Mouse (Mus musculus) MEL (cell line): ENCODE measurements around the gene Cmbl. TPM values are rescaled to one million over a fixed set of nuclear protein-coding genes. Genes with fewer than 3 reads are reported as not detected.

ENCODE experiments used
- DNase-seq: peaks from one replicate; pipeline ENCODE4 v3.0.0; 2011; ENCODE audit warnings: low read depth, low spot score
- H3K27ac ChIP-seq: 2 replicates; pipeline ENCODE4 v1.5.1; 2012; ENCODE audit warnings: low read depth, mild to moderate bottlenecking, control low read depth, low read length, moderate library complexity; ENCODE audit not compliant: control insufficient read depth
- H3K27me3 ChIP-seq, 2 experiments: fragments of 150-350 bp in 1 of 2; sonication (generic) in 1 of 2; 2 replicates each; pipeline ENCODE4 v1.6.1; 2012; ENCODE audit warnings: low read length in 2 of 2, mild to moderate bottlenecking in 2 of 2, improper control_type of control experiment in 1 of 2, moderate library complexity in 1 of 2; ENCODE audit not compliant: insufficient read depth in 2 of 2, control insufficient read depth in 1 of 2
- H3K36me3 ChIP-seq, 2 experiments: 2 replicates each; pipeline ENCODE4 v1.6.1; 2012 to 2014; ENCODE audit warnings: low read length in 2 of 2, improper control_type of control experiment in 1 of 2, inconsistent platforms in 1 of 2, mild to moderate bottlenecking in 1 of 2; ENCODE audit not compliant: insufficient read depth in 2 of 2, control insufficient read depth in 1 of 2
- H3K4me1 ChIP-seq, 2 experiments: fragments of 150-350 bp in 1 of 2; sonication (generic) in 1 of 2; 2 replicates each; pipeline ENCODE4 v1.6.1; 2012; ENCODE audit warnings: low read length in 2 of 2, improper control_type of control experiment in 1 of 2, mild to moderate bottlenecking in 1 of 2; ENCODE audit not compliant: insufficient read depth in 2 of 2, control insufficient read depth in 1 of 2
- H3K4me3 ChIP-seq, 2 experiments: fragments of 150-350 bp in 1 of 2; sonication (generic) in 1 of 2; 2 replicates each; pipeline ENCODE4 v1.5.1; 2012; ENCODE audit warnings: low read depth in 2 of 2, low read length in 2 of 2, mild to moderate bottlenecking in 2 of 2, moderate library complexity in 2 of 2, control low read depth in 1 of 2, improper control_type of control experiment in 1 of 2; ENCODE audit not compliant: control insufficient read depth in 1 of 2, insufficient read depth in 1 of 2
- H3K79me2 ChIP-seq: 2 replicates; pipeline ENCODE4 v1.6.1; 2012; ENCODE audit warnings: mild to moderate bottlenecking, low read length, moderate library complexity; ENCODE audit not compliant: control insufficient read depth, poor library complexity, insufficient read depth
- H3K9ac ChIP-seq: 2 replicates; pipeline ENCODE4 v1.6.1; 2012; ENCODE audit warnings: low read depth, mild to moderate bottlenecking, control low read depth, low read length, moderate library complexity; ENCODE audit not compliant: control insufficient read depth, poor library complexity, severe bottlenecking
- H3K9me3 ChIP-seq: fragments of 150-350 bp; sonication (generic); replicated peaks from 2 replicates; pipeline ENCODE4 v1.6.1; 2012; ENCODE audit warnings: mild to moderate bottlenecking, low read length, improper control_type of control experiment, moderate library complexity; ENCODE audit not compliant: insufficient read depth
- CHD1 ChIP-seq: IDR thresholded peaks from 2 replicates; pipeline ENCODE4 v1.6.1; 2012; ENCODE audit warnings: low read depth, mild to moderate bottlenecking, inconsistent platforms, low read length, improper control_type of control experiment
- CHD2 ChIP-seq: IDR thresholded peaks from 2 replicates; pipeline ENCODE4 v1.6.1; 2011; ENCODE audit warnings: low read length, improper control_type of control experiment
- CTCF ChIP-seq, 3 experiments: IDR thresholded peaks in 2 of 3; conservative IDR thresholded peaks in 1 of 3; 2 replicates each; pipeline ENCODE4 v1.5.1; 2011 to 2012; ENCODE audit warnings: low read length in 3 of 3, low read depth in 2 of 3, mild to moderate bottlenecking in 2 of 3, improper control_type of control experiment in 1 of 3, inconsistent platforms in 1 of 3, mixed read lengths in 1 of 3, moderate library complexity in 1 of 3; ENCODE audit not compliant: control insufficient read depth in 1 of 3, insufficient read depth in 1 of 3, poor library complexity in 1 of 3, severe bottlenecking in 1 of 3
- E2F4 ChIP-seq: IDR thresholded peaks from 2 replicates; pipeline ENCODE4 v1.6.1; 2011; ENCODE audit warnings: low read depth, low read length, improper control_type of control experiment, borderline replicate concordance
- ELF1 ChIP-seq: IDR thresholded peaks from 2 replicates; pipeline ENCODE4 v1.6.1; 2014; ENCODE audit warnings: low read depth, mild to moderate bottlenecking, inconsistent platforms, low read length, improper control_type of control experiment, moderate library complexity
- EP300 ChIP-seq, 2 experiments: IDR thresholded peaks; 2 replicates each; pipeline ENCODE4 v1.6.1; 2011; ENCODE audit warnings: improper control_type of control experiment in 2 of 2, low read length in 2 of 2, low read depth in 1 of 2, mild to moderate bottlenecking in 1 of 2
- ETS1 ChIP-seq: IDR thresholded peaks from 2 replicates; pipeline ENCODE4 v1.6.1; 2012; ENCODE audit warnings: low read depth, mild to moderate bottlenecking, inconsistent platforms, low read length, improper control_type of control experiment, moderate library complexity
- GABPA ChIP-seq: IDR thresholded peaks from 2 replicates; pipeline ENCODE4 v1.6.1; 2012; ENCODE audit warnings: low read depth, mild to moderate bottlenecking, inconsistent platforms, low read length, improper control_type of control experiment, moderate library complexity
- GATA1 ChIP-seq: IDR thresholded peaks from 2 replicates; pipeline ENCODE4 v1.6.1; 2011; ENCODE audit warnings: low read depth, low read length, improper control_type of control experiment
- HCFC1 ChIP-seq: IDR thresholded peaks from 2 replicates; pipeline ENCODE4 v1.6.1; 2012; ENCODE audit warnings: low read depth, mild to moderate bottlenecking, inconsistent platforms, low read length, improper control_type of control experiment, moderate library complexity
- JUND ChIP-seq: IDR thresholded peaks from 2 replicates; pipeline ENCODE4 v1.6.1; 2011; ENCODE audit warnings: low read depth, mild to moderate bottlenecking, improper control_type of control experiment, low read length
- KAT2A ChIP-seq: conservative IDR thresholded peaks from 2 replicates; pipeline ENCODE4 v1.6.1; 2012; ENCODE audit warnings: low read depth, low read length, improper control_type of control experiment, inconsistent platforms
- MAFK ChIP-seq: IDR thresholded peaks from 2 replicates; pipeline ENCODE4 v1.6.1; 2011; ENCODE audit warnings: low read depth, mild to moderate bottlenecking, low read length, improper control_type of control experiment, borderline replicate concordance
- MAX ChIP-seq: IDR thresholded peaks from 2 replicates; pipeline ENCODE4 v1.6.1; 2011; ENCODE audit warnings: low read length, improper control_type of control experiment
- MAZ ChIP-seq: IDR thresholded peaks from 2 replicates; pipeline ENCODE4 v1.6.1; 2012; ENCODE audit warnings: low read depth, mild to moderate bottlenecking, inconsistent platforms, low read length, improper control_type of control experiment
- MEF2A ChIP-seq: IDR thresholded peaks from 2 replicates; pipeline ENCODE4 v1.6.1; 2014; ENCODE audit warnings: low read depth, mild to moderate bottlenecking, inconsistent platforms, low read length, improper control_type of control experiment; ENCODE audit not compliant: poor library complexity, insufficient replicate concordance, severe bottlenecking; ENCODE audit errors: extremely low read depth
- MXI1 ChIP-seq: IDR thresholded peaks from 2 replicates; pipeline ENCODE4 v1.6.1; 2011; ENCODE audit warnings: mild to moderate bottlenecking, low read depth, low read length, improper control_type of control experiment
- NRF1 ChIP-seq: IDR thresholded peaks from 2 replicates; pipeline ENCODE4 v1.6.1; 2014; ENCODE audit warnings: low read depth, mild to moderate bottlenecking, inconsistent platforms, low read length, improper control_type of control experiment, moderate library complexity; ENCODE audit not compliant: poor library complexity, insufficient read depth, severe bottlenecking
- POLR2A ChIP-seq, 2 experiments: IDR thresholded peaks; 2 replicates each; pipeline ENCODE4 v1.6.1; 2011 to 2012; ENCODE audit warnings: low read length in 2 of 2, mild to moderate bottlenecking in 2 of 2, control low read depth in 1 of 2, improper control_type of control experiment in 1 of 2, low read depth in 1 of 2, moderate library complexity in 1 of 2; ENCODE audit not compliant: control insufficient read depth in 1 of 2, insufficient read depth in 1 of 2, poor library complexity in 1 of 2
- POLR2AphosphoS2 ChIP-seq: IDR thresholded peaks from 2 replicates; pipeline ENCODE4 v1.6.1; 2011; ENCODE audit warnings: low read length, improper control_type of control experiment
- RCOR1 ChIP-seq: IDR thresholded peaks from 2 replicates; pipeline ENCODE4 v1.6.1; 2012; ENCODE audit warnings: low read depth, mild to moderate bottlenecking, inconsistent platforms, low read length, improper control_type of control experiment
- SIN3A ChIP-seq: IDR thresholded peaks from 2 replicates; pipeline ENCODE4 v1.6.1; 2012; ENCODE audit warnings: low read length, improper control_type of control experiment, inconsistent platforms
- SMC3 ChIP-seq: IDR thresholded peaks from 2 replicates; pipeline ENCODE4 v1.6.1; 2011; ENCODE audit warnings: low read depth, low read length, improper control_type of control experiment
- TAL1 ChIP-seq: IDR thresholded peaks from 2 replicates; pipeline ENCODE4 v1.6.1; 2012; ENCODE audit warnings: mild to moderate bottlenecking, inconsistent platforms, low read length, moderate library complexity, mixed read lengths
- TCF12 ChIP-seq: IDR thresholded peaks from 2 replicates; pipeline ENCODE4 v1.6.1; 2014; ENCODE audit warnings: low read depth, mild to moderate bottlenecking, inconsistent platforms, low read length, improper control_type of control experiment, moderate library complexity
- UBTF ChIP-seq: IDR thresholded peaks from 2 replicates; pipeline ENCODE4 v1.6.1; 2012; ENCODE audit warnings: low read depth, mild to moderate bottlenecking, inconsistent platforms, low read length, improper control_type of control experiment, moderate library complexity, borderline replicate concordance; ENCODE audit not compliant: insufficient read depth
- USF1 ChIP-seq: IDR thresholded peaks from 2 replicates; pipeline ENCODE4 v1.6.1; 2014; ENCODE audit warnings: low read depth, mild to moderate bottlenecking, inconsistent platforms, low read length, improper control_type of control experiment, moderate library complexity
- ZC3H11A ChIP-seq: IDR thresholded peaks from 2 replicates; pipeline ENCODE4 v1.6.1; 2012; ENCODE audit warnings: low read depth, mild to moderate bottlenecking, inconsistent platforms, low read length, improper control_type of control experiment
- ZKSCAN1 ChIP-seq: IDR thresholded peaks from 2 replicates; pipeline ENCODE4 v1.6.1; 2012; ENCODE audit warnings: low read depth, mild to moderate bottlenecking, inconsistent platforms, low read length, improper control_type of control experiment, moderate library complexity
- ZNF384 ChIP-seq: IDR thresholded peaks from 2 replicates; pipeline ENCODE4 v1.6.1; 2012; ENCODE audit warnings: low read depth, mild to moderate bottlenecking, inconsistent platforms, low read length, improper control_type of control experiment
- polyA plus RNA-seq, 2 experiments: library from polyadenylated mRNA; stranded (reverse) in 1 of 2; unstranded in 1 of 2; fragments of >175 nt in 1 of 2; fragments of >200 nt in 1 of 2; gene quantifications; 2 replicates each; pipeline versions ENCODE4 v1.2.1 to v1.2.4; 2012; ENCODE audit warnings: low replicate concordance in 2 of 2, low read depth in 1 of 2; ENCODE audit not compliant: insufficient read length in 2 of 2, insufficient read depth in 1 of 2, missing spikeins in 1 of 2
- total RNA-seq: library from RNA; depleted of rRNA; stranded (reverse); fragments of 300-350 nt; gene quantifications from 2 replicates; pipeline ENCODE4 v1.2.3, GENCODE M21; 2012

The Cmbl gene
- total and polyA plus RNA-seq, 3 experiments: 0.22 to 0.31 TPM; not detected in 1

DNA sequence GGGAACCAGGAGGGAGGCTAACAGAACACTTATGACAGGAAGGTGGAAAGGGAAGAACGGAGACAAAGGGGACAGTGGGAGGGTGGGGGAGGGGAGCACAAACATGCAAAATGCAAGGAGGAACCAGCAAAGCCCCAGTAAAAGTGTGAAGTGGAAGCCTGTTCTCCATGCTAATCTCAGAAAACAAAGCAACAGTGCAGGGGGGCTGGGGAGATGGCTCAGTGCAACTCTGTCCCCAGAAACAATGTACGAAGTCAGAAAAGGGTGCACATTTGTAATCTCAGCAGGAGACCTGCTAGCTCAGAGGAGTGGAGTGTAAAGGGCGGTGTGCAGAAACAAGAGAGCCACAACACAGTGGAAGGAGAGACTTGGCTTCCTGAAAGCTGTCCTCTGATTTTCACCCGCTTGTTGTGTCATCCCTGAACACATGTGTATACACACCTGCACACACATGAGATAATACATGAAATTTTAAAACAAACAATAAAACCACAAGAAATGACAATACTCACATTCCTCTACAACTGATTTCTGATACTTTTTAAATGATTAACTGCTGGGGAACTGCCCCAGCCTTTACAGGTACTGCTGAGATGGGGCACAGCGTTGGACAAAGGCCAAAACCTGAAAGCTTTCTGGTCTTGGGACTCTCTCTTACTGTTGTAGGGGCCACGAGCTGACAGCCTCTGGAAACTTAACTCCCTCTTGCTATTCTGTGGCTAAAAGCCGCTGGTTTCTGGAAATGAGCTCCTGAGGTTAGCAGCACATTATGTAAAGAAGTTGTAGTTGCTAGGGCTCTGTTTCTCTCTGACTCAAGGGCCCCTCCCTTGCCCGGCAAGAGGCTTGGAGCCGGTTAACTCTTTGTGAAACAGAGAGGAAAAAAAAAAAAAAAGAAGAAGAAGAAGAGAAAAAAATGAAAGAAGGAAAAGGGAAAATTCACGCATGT, 22.9 kb upstream of the Cmbl start:
- DNase-seq: peak; percentile 71
- no peak overlapping the region for H3K4me3 ChIP-seq
- no peaks in the 10 kb centered on the region for H3K9me3 ChIP-seq
- H3K27ac ChIP-seq: peak overlapping the region; percentile 11; the same call in 1 of the 2 replicates
- peaks cover 31 to 46% of the 10 kb centered on the region in 2 experiments for H3K4me1 ChIP-seq
- H3K79me2 ChIP-seq: no peaks in the 10 kb centered on the region
- no peaks in the 10 kb centered on the region for H3K27me3 ChIP-seq
- peaks cover 0 to 38% of the 10 kb centered on the region in 2 experiments; a peak in 2 of 4 replicates for H3K36me3 ChIP-seq
- peak overlapping the region; percentile 11 for H3K9ac ChIP-seq
- no peak for TF ChIP-seq CTCF (IDR thresholded peaks at IDR 0.05 in 2 of 3, conservative IDR thresholded peaks at IDR 0.05 in 1 of 3; ENCODE audit: control insufficient read depth in 1 of 3, insufficient read depth in 1 of 3, low read depth in 2 of 3, low read length in 3 of 3, poor library complexity in 1 of 3, severe bottlenecking in 1 of 3)
- no peak for TF ChIP-seq TCF12
- TF ChIP-seq KAT2A: no peak
- 0 out of 2 replicates have a peak, but pooled peaks have one; percentile 0 for TF ChIP-seq GATA1
- peak; percentile 84 for TF ChIP-seq ZNF384
- TF ChIP-seq MXI1: no peak; the same call in 1 of the 2 replicates
- peak; percentile 31; the same call in 1 of the 2 replicates for TF ChIP-seq SIN3A
- TF ChIP-seq E2F4: no peak
- TF ChIP-seq MAZ: 0 out of 2 replicates have a peak, but pooled peaks have one; percentile 16
- no peak for TF ChIP-seq UBTF
- 0 out of 2 replicates have a peak, but pooled peaks have one; percentile 17 for TF ChIP-seq MAX
- no peak for TF ChIP-seq USF1
- no peak for TF ChIP-seq ZKSCAN1
- peak; percentile 23; the same call in 1 of the 2 replicates for TF ChIP-seq ETS1
- no peak for TF ChIP-seq MAFK
- TF ChIP-seq CHD2: peak; percentile 41
- no peak for TF ChIP-seq GABPA
- no peak for TF ChIP-seq POLR2A (IDR thresholded peaks at IDR 0.05; ENCODE audit: control insufficient read depth in 1 of 2, insufficient read depth in 1 of 2, low read depth in 1 of 2, low read length in 2 of 2, poor library complexity in 1 of 2)
- TF ChIP-seq MEF2A: no peak

DNA sequence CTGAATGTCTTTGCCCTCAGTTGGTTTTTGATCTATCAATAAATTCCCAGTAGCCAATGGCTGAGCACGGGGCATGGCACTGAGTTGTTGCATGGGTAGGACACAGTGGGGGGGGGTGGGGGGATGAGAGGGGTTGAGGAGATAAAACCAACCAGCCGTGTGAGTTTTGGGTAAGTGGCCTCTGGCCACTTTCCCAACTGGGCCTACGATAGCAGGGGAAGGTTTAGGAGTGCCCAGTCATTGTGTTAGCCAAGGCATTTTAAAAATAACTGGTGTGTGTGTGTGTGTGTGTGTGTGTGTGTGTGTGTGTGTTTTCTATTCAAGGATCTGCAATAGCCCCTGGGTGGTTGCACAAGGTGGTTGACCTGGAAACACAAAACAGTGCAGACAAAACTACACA, 21.9 kb upstream of the Cmbl start:
- DNase-seq: no peak
- H3K27ac ChIP-seq: no peak overlapping the region
- peaks cover 0 to 38% of the 10 kb centered on the region in 2 experiments; a peak in 2 of 4 replicates for H3K36me3 ChIP-seq
- H3K4me3 ChIP-seq: no peak overlapping the region
- H3K79me2 ChIP-seq: no peaks in the 10 kb centered on the region
- no peak overlapping the region for H3K9ac ChIP-seq
- H3K9me3 ChIP-seq: no peaks in the 10 kb centered on the region
- H3K4me1 ChIP-seq: peaks cover 31 to 46% of the 10 kb centered on the region in 2 experiments
- H3K27me3 ChIP-seq: no peaks in the 10 kb centered on the region
- TF ChIP-seq ELF1 (no peak), GATA1 (no peak), SIN3A (no peak), TAL1 (no peak), RCOR1 (no peak), E2F4 (no peak), USF1 (no peak), CHD2 (no peak), POLR2AphosphoS2 (no peak), ZC3H11A (no peak), JUND (no peak), CHD1 (no peak), SMC3 (no peak), MEF2A (no peak), NRF1 (no peak), HCFC1 (no peak), EP300 (IDR thresholded peaks at IDR 0.05; ENCODE audit: low read depth in 1 of 2, low read length in 2 of 2) (no peak), MAZ (no peak)
